Mouse (Mus musculus) gastrocnemius, adult 2 months (tissue): ENCODE data around the gene Dgat2l6. TPM values are rescaled to one million over a fixed set of nuclear protein-coding genes. Genes with fewer than 3 reads are reported as not detected.

Source experiments
- DNase-seq: peaks from one replicate; pipeline ENCODE4 v3.0.0; 2022
- H3K27ac ChIP-seq: fragments of 200-600 bp; 2 replicates; pipeline ENCODE4 v1.8.1; 2022; ENCODE audit warnings: mild to moderate bottlenecking
- H3K4me3 ChIP-seq: fragments of 200-600 bp; 2 replicates; pipeline ENCODE4 v1.8.1; 2022; ENCODE audit warnings: mild to moderate bottlenecking, moderate library complexity
- CTCF ChIP-seq: fragments of 200-600 bp; IDR thresholded peaks from 2 replicates; pipeline ENCODE4 v1.8.1; 2022; ENCODE audit warnings: antibody characterized with exemption, mild to moderate bottlenecking, moderate library complexity
- intact Hi-C: fragments of 180-260 bp; cut with DNase I; formaldehyde crosslinking; loops from one replicate; pipeline ENCODE4 v1.15.1; 2025
- total RNA-seq, 2 experiments: library from RNA; stranded (reverse); gene quantifications; 2 replicates each; pipeline ENCODE4 v1.2.3; 2021

The Dgat2l6 gene
- total RNA-seq, 2 experiments from 2014 or later = 0.28 to 0.46 TPM

DNA sequence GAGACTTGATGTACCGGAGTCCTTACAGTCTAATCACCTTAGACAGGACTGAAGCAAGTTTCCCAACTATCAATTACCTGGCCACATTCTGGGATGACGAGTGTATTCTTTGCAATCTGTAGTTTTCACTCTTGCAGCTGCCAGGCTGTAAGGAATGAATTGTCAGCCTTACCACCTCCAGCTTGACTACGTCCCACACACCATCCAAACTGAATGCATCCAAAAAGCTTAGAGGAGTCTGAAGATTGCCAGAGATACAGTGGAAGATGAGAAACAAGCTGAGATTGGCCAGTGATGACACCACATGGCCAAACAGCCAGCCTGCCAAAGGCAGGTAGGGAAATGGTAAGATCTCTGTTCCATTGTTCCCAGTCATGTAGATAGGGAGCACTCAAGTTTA, 41.1 kb downstream of the Dgat2l6 start:
- Histone ChIP-seq H3K27ac (no peak overlapping the region), H3K4me3 (no peak overlapping the region)
- no peak for TF ChIP-seq CTCF
- intact Hi-C loops = no loop called here
- no peak for DNase-seq

DNA sequence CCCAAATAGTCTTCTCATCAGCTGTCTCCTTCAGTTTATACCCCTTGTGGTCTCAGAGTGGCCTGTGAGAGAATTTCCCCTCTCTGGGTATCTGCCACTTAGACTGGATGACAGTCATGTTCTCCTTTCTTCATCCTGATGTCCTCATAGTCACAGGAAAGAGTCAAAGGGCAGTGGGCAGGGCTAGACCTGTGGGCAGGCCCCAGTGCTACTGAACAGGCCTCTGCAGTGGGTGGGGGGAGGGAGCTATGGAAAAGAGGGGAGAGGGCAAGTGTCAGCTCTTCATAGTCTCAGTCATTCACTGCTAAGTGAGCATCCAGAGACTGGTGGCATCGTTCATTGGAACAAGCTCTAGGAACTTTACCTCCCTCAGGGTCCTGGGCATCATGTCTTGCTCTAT, 47.3 kb downstream of the Dgat2l6 start, which contains the start of gene Awat1:
Gene Awat1 (plus strand): TSS at position 301 of the 400 bp plus-strand sequence.
- no peak within 1 kb of the TSS for H3K27ac ChIP-seq
- H3K4me3 ChIP-seq = no peak within 1 kb of the TSS
- no peak for DNase-seq
- no peak for TF ChIP-seq CTCF
- intact Hi-C loops = no loop called here

GRCm38 (mm10) chrX:100594791-100595190, 70.2 kb downstream of the Dgat2l6 start, which contains the start of gene P2ry4:
P2ry4 (minus strand) TSS chrX:100594869.
- intact Hi-C loops = no loop called here
- no peak for TF ChIP-seq CTCF
- H3K4me3 ChIP-seq = no peak within 1 kb of the TSS
- no peak for DNase-seq
- H3K27ac ChIP-seq = no peak within 1 kb of the TSS

Other genes starting within 250 kb of the Dgat2l6 start
- gene Otud6a, start 95.8 kb upstream of the Dgat2l6 start, total RNA-seq = not detected
- gene Awat2, start 82.1 kb upstream of the Dgat2l6 start, total RNA-seq = not detected
- 10 to 100 TPM; 35.2 to 39.9 TPM for gene Igbp1, start 30.5 kb upstream of the Dgat2l6 start, total RNA-seq
- gene Awat1, start 47.4 kb downstream of the Dgat2l6 start, total RNA-seq = not detected
- gene P2ry4, start 70.0 kb downstream of the Dgat2l6 start, total RNA-seq = under 1 TPM in 1 of 2 experiments, not detected in 1; 0.06 TPM
- gene Arr3, start 80.7 kb downstream of the Dgat2l6 start, total RNA-seq = not detected
- under 1 TPM; 0.15 to 0.22 TPM for gene Kif4, start 100.9 kb downstream of the Dgat2l6 start, total RNA-seq
- 10 to 100 TPM; 10.6 to 14.5 TPM for gene Pdzd11, start 101.7 kb downstream of the Dgat2l6 start, total RNA-seq
- gene Gdpd2, start 205.0 kb downstream of the Dgat2l6 start, total RNA-seq = not detected
- gene Dlg3, start 242.9 kb downstream of the Dgat2l6 start, total RNA-seq = 1 to 10 TPM; 1.7 to 2.0 TPM